Mouse (Mus musculus) layer of hippocampus, adult 8-10 months (tissue): ENCODE measurements at regions not wholly inside any gene's neighbourhood (a gene's known extent, or its start where the extent isn't known, plus 50 kb on each side); places are given as distances from the start of the nearest gene placed in this dataset.
"Not testable (repeated sequence)": the region's sequence is repeated elsewhere in the genome, so short reads cannot be mapped to it uniquely, and the experiment has no call there.

Experiments
- DNase-seq, 2 experiments: peaks; one replicate each; pipeline ENCODE4 v3.0.0; 2022; ENCODE audit warnings: low spot score in 2 of 2

GRCm38 (mm10) chr12:45287759-45288158 is 213.2 kb upstream of the Stxbp6 start:
- no peak for DNase-seq

- DNase-seq, result no peak
Observed at GRCm38 (mm10) chr12:45256309-45256708, 181.8 kb upstream of the Stxbp6 start.

DNA sequence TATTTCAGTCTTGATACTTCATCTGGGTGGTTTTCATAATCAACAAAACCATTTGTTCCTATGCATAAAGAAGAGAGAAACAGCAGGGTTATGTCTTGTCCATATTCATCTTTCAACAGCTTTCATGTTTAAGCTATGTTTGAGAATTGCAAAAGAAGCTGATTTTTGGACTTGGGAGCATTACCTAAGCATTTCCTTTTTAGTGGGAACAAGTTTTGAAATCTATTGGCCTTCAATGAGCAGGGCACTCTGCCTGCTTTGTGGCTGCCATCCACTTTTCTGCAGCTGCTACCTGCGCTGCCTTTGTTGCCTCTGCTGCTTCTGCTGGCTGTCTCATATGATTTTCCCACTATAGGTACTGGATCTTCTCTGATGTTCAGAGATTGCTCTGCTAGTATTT is 136.6 kb upstream of the Stxbp6 start:
- DNase-seq, result no peak

- no peak for DNase-seq
Observed at GRCm38 (mm10) chr12:45195304-45195920, 120.9 kb upstream of the Stxbp6 start.

- peak in 1 of 2 experiments; percentile 7 for DNase-seq
Observed at GRCm38 (mm10) chr12:45187149-45187548, 112.6 kb upstream of the Stxbp6 start.

DNA sequence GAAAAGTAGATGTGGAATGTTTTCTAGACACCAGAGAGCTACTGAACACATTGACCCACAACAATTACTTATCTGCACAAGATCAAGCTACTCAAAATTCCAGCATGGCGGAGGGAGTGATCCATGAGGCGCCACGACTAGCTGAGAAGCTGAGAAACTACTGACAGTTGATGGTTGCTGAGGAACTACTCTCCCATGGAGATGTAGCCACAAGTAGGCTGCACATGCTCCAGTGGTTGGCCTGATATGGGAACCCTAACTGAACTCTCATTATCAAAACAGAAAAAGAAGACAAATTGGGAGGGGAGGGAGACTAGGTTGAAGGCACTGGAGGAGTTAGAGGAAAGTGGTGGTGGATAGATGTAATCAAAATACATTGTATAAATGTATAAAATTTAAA is 110.0 kb upstream of the Stxbp6 start:
- DNase-seq, result no peak

- DNase-seq, result no peak
Observed at GRCm38 (mm10) chr12:45177454-45177853, 102.9 kb upstream of the Stxbp6 start.

DNA sequence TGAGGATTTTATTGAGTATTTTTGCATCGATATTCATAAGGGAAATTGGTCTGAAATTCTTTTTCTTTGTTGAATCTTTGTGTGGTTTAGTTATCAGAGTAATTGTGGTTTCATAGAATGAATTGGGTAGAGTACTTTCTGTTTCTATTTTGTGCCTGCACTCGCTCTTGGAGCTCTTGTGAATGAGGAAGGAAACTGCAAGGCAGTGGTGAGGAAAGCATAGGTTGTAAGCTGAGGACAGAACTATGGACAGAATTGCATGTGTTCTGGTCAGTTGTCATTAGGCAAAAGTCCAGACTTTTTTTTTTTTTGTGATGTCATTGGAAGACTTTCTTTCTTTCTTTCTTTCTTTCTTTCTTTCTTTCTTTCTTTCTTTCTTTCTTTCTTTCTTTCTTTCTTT is 100.8 kb upstream of the Stxbp6 start:
- DNase-seq, result not testable (repeated sequence)

DNA sequence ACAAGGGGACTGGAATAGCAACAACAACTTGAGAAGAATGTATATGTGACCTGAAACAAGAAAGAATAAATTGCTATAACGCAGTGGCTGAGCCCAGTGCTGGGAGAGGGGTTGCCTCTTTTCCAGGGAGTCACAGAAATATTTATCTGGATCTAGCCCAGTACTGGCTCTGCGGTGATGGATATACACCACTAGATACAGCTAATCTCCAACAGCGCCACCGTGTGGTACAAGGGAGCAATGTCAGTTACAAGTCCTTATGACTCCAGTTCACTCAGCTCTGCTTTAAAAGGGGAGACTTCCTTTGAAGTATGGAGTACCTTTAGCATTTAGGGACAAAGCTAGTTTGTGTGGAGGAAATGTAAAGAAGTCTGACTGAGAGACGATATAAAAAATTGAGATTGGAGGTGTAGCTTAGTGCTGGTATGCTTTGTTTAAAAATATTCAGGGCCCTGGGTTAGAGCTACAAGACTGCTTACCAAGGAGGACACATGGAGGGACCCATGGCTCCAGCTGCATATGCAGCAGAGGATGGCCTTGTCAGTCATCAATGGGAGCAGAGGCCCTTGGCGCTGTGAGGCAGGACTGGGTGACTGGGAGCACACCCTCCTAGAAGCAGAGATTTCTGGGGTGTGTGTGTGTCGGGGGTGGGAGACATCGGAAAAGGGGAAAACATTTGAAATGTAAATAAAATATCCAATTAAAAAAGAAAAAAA is 97.6 kb upstream of the Stxbp6 start:
- peak; percentile 54 to 80 for DNase-seq

DNA sequence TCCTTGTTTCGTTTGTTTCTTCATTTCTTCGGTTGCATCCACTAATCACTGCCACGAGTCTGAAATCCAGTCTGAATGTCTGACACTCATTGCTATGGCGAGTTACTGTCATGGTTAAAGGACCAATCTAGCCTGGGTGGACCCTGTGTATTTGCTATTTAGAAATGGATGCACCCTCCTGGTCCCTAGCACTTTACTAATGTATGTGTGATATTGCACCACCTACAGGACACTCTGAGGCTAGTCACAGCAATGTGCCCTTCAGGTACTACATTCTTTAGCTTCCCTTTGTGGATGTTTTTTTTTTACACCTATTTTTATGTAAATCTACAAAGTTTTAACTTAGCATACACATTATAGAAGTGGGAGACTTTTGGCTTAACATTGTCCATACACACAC is 87.5 kb upstream of the Stxbp6 start:
- DNase-seq, result peak in 1 of 2 experiments; percentile 17

- not testable (repeated sequence) for DNase-seq
Observed at GRCm38 (mm10) chr12:45161581-45161980, 87.1 kb upstream of the Stxbp6 start.

DNA sequence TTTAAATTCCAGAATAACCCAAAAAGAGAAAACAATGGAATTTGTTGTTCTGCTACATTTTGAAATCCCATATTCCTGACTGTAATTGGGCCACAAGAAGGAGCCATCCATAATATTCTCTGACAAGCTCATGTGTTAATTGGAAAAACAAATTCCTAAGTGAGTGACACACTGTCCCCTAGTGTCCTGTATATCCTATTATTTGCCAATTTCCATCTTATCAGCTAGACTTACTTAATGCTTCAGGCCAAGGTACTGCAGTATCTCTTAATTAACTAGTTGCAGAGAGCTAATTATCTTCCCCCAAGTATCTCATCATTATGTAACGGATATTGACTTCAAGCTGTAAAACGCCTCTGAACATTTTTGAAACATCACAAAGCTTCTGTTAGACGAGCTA is 84.5 kb upstream of the Stxbp6 start:
- DNase-seq, result no peak

GRCm38 (mm10) chr12:45137438-45138018 is 63.0 kb upstream of the Stxbp6 start:
- DNase-seq, result no peak

DNA sequence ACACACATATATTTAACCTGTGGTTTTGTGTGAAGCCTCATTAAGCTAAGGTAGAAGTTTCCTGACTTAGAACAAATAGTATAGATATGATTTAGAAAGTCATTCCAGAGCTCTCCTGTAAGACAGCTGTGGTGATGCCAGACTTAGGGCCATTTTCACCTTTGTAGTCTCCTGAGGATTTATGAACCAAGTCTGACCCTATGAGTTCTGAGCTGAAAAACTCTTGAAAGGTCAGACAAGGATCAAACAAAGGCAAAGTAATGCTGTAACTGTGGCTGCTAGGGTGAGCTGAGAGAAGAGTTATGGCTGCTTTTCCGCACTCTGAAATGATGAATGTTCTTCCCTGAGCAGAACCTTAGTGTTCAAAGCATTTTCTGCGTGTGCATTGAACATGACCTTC is 58.9 kb upstream of the Stxbp6 start:
- no peak for DNase-seq

- no peak for DNase-seq
Observed at GRCm38 (mm10) chr12:45131139-45131538, 56.6 kb upstream of the Stxbp6 start.

DNA sequence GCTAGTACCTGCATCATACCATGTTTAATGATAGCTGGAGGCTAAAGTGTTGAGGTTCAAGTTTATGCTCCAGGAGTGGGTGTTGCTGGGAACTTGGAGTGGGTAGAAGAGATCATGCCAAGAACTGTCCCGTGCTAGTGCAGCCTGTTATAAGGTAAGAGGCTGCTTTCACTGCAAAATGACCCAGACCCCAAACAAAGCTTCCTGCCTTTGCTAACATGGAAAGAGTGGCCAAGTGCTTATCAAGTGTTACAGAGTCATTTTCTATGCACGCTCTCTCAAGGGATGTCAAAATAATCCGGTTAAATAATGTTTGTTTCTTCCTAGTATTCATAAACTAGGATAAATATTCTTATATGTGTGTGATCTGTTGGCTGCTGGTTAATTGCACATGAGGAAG is 51.4 kb upstream of the Stxbp6 start:
- DNase-seq, result no peak
